Mouse (Mus musculus) heart, adult 2 months (tissue): ENCODE data around the gene Gsdma2. TPM values are rescaled to one million over a fixed set of nuclear protein-coding genes. Genes with fewer than 3 reads are reported as not detected.
"Not testable (repeated sequence)": the region's sequence is repeated elsewhere in the genome, so short reads cannot be mapped to it uniquely, and the experiment has no call there.

ENCODE experiments used
- DNase-seq, 2 experiments: peaks; one replicate each; pipeline ENCODE4 v3.0.0; 2021
- H3K27ac ChIP-seq: fragments of 200-600 bp; 2 replicates; pipeline ENCODE4 v1.8.1; 2022
- H3K27me3 ChIP-seq: fragments of 200-500 bp; 2 replicates; pipeline ENCODE4 v1.6.1; 2012; ENCODE audit warnings: mild to moderate bottlenecking, low read length, inconsistent platforms, mixed read lengths; ENCODE audit not compliant: control insufficient read depth, insufficient read depth
- H3K36me3 ChIP-seq: fragments of 200-500 bp; 2 replicates; pipeline ENCODE4 v1.6.1; 2012; ENCODE audit warnings: low read length, inconsistent platforms; ENCODE audit not compliant: control insufficient read depth, insufficient read depth
- H3K4me1 ChIP-seq: fragments of 200-500 bp; 2 replicates; pipeline ENCODE4 v1.6.1; 2011; ENCODE audit warnings: low read length; ENCODE audit not compliant: control insufficient read depth, insufficient read depth
- H3K4me3 ChIP-seq: fragments of 200-600 bp; 2 replicates; pipeline ENCODE4 v1.8.1; 2022
- H3K79me2 ChIP-seq: fragments of 200-500 bp; replicated peaks from 2 replicates; pipeline ENCODE4 v1.6.1; 2012; ENCODE audit warnings: mild to moderate bottlenecking, inconsistent platforms, low read length, moderate library complexity, mixed read lengths; ENCODE audit not compliant: control insufficient read depth, insufficient read depth
- H3K9ac ChIP-seq: fragments of 200-500 bp; 2 replicates; pipeline ENCODE4 v1.6.1; 2012; ENCODE audit warnings: low read depth, mild to moderate bottlenecking, control low read depth, inconsistent platforms, low read length, mixed read lengths
- CTCF ChIP-seq: fragments of 200-600 bp; IDR thresholded peaks from 2 replicates; pipeline ENCODE4 v1.8.1; 2022; ENCODE audit warnings: antibody characterized with exemption, mild to moderate bottlenecking, moderate library complexity
- EP300 ChIP-seq: fragments of 200-500 bp; IDR thresholded peaks from 2 replicates; pipeline ENCODE4 v1.6.1; 2011; ENCODE audit warnings: low read depth, low read length, control low read depth; ENCODE audit not compliant: insufficient read depth
- POLR2A ChIP-seq: fragments of 200-500 bp; IDR thresholded peaks from 2 replicates; pipeline ENCODE4 v1.6.1; 2011; ENCODE audit warnings: mild to moderate bottlenecking, low read depth, low read length, control low read depth; ENCODE audit not compliant: insufficient read depth
- whole genome bisulfite sequencing: fragments of 180-500 bp; shearing (Covaris S2); methylation state at CpG from one replicate; pipeline ENCODE4 v1.1.7; 2018; 5-methylcytosine and 5-hydroxymethylcytosine counted together
- intact Hi-C: fragments of 180-260 bp; cut with DNase I; formaldehyde crosslinking; loops from one replicate; pipeline ENCODE4 v1.15.1; 2025
- polyA plus RNA-seq: library from polyadenylated mRNA; depleted of rRNA; stranded (reverse); fragments of >200 nt; gene quantifications from 2 replicates; pipeline ENCODE4 v1.2.3, GENCODE M21; 2012
- total RNA-seq, 2 experiments: library from RNA; stranded (reverse); gene quantifications; 2 replicates each; pipeline ENCODE4 v1.2.3; 2021

Gsdma2 gene
- total and polyA plus RNA-seq, 3 experiments: not detected

- TF ChIP-seq EP300: no peak
- TF ChIP-seq CTCF: no peak
- TF ChIP-seq POLR2A: no peak
- intact Hi-C loops: no loop called here
- Histone ChIP-seq H3K79me2 (no peaks in the 10 kb centered on the region), H3K27me3 (no peaks in the 10 kb centered on the region), H3K4me1 (no peaks in the 10 kb centered on the region), H3K9ac (no peak overlapping the region), H3K36me3 (no peaks in the 10 kb centered on the region), H3K4me3 (no peak overlapping the region), H3K27ac (no peak overlapping the region)
- 85% methylated on average over 3 of the region's 3 CpGs for WGBS
- no peak for DNase-seq
Measured at GRCm38 (mm10) chr11:98628706-98629105, 17.9 kb upstream of the Gsdma2 start.

- H3K4me3 ChIP-seq: no peak overlapping the region
- TF ChIP-seq CTCF (no peak), POLR2A (no peak), EP300 (no peak)
- 80% methylated on average over 5 of the region's 5 CpGs for WGBS
- no peaks in the 10 kb centered on the region for H3K4me1 ChIP-seq
- no peaks in the 10 kb centered on the region for H3K36me3 ChIP-seq
- no peak overlapping the region for H3K27ac ChIP-seq
- H3K79me2 ChIP-seq: no peaks in the 10 kb centered on the region
- intact Hi-C loops: no loop called here
- no peaks in the 10 kb centered on the region for H3K27me3 ChIP-seq
- no peak for DNase-seq
- H3K9ac ChIP-seq: no peak overlapping the region
Measured at GRCm38 (mm10) chr11:98630646-98631045, 15.9 kb upstream of the Gsdma2 start.

- H3K9ac ChIP-seq, H3K4me1 ChIP-seq, H3K27me3 ChIP-seq, H3K36me3 ChIP-seq, H3K4me3 ChIP-seq, H3K27ac ChIP-seq, DNase-seq, H3K79me2 ChIP-seq: not testable (repeated sequence)
- 28% methylated on average over 10 of the region's 10 CpGs for WGBS
- peak; percentile 44 for TF ChIP-seq CTCF
- intact Hi-C loops: loop anchor here (1.0 kb wide), 1 partner anchor 20 kb away; no protein-coding TSS in a partner anchor
Measured at GRCm38 (mm10) chr11:98635312-98635970, 11.1 kb upstream of the Gsdma2 start.

- H3K4me1 ChIP-seq: no peaks in the 10 kb centered on the region
- no peak overlapping the region for H3K27ac ChIP-seq
- TF ChIP-seq POLR2A: no peak
- no peak for TF ChIP-seq CTCF
- no peak for TF ChIP-seq EP300
- no peak overlapping the region for H3K9ac ChIP-seq
- intact Hi-C loops: no loop called here
- no peaks in the 10 kb centered on the region for H3K27me3 ChIP-seq
- no peak overlapping the region for H3K4me3 ChIP-seq
- no peaks in the 10 kb centered on the region for H3K79me2 ChIP-seq
- WGBS: 71% methylated on average over 1 of the region's 1 CpGs
- DNase-seq: no peak
- no peaks in the 10 kb centered on the region for H3K36me3 ChIP-seq
Measured at GRCm38 (mm10) chr11:98637501-98637900, 9.1 kb upstream of the Gsdma2 start.

GRCm38 (mm10) chr11:98640091-98640490 lies 6.5 kb upstream of the Gsdma2 start:
- H3K27me3 ChIP-seq: no peaks in the 10 kb centered on the region
- H3K4me3 ChIP-seq: no peak overlapping the region
- intact Hi-C loops: no loop called here
- DNase-seq: no peak
- no peaks in the 10 kb centered on the region for H3K79me2 ChIP-seq
- H3K4me1 ChIP-seq: no peaks in the 10 kb centered on the region
- no peak overlapping the region for H3K27ac ChIP-seq
- no peak overlapping the region for H3K9ac ChIP-seq
- no peak for TF ChIP-seq EP300
- TF ChIP-seq CTCF: no peak
- TF ChIP-seq POLR2A: no peak
- H3K36me3 ChIP-seq: no peaks in the 10 kb centered on the region
- WGBS: 46% methylated on average over 5 of the region's 5 CpGs

GRCm38 (mm10) chr11:98644757-98645156 lies 1.8 kb upstream of the Gsdma2 start:
- Histone ChIP-seq H3K27me3 (no peaks in the 10 kb centered on the region), H3K4me1 (no peaks in the 10 kb centered on the region), H3K4me3 (no peak overlapping the region), H3K9ac (no peak overlapping the region), H3K36me3 (no peaks in the 10 kb centered on the region), H3K79me2 (no peaks in the 10 kb centered on the region), H3K27ac (no peak overlapping the region)
- intact Hi-C loops: no loop called here
- WGBS: 77% methylated on average over 3 of the region's 3 CpGs
- no peak for DNase-seq
- TF ChIP-seq POLR2A (no peak), EP300 (no peak), CTCF (no peak)
